Mouse (Mus musculus) brain, embryonic 14.5 days (tissue): ENCODE data around the gene Slc25a19.

Source experiments
- CTCF ChIP-seq: fragments of 200-500 bp; IDR thresholded peaks from 2 replicates; pipeline ENCODE4 v1.5.1; 2012; ENCODE audit warnings: inconsistent platforms, mild to moderate bottlenecking, moderate library complexity, borderline replicate concordance; ENCODE audit not compliant: insufficient read depth, insufficient read length; ENCODE audit errors: extremely low read depth
- POLR2A ChIP-seq: fragments of 200-500 bp; IDR thresholded peaks from 2 replicates; pipeline ENCODE4 v1.6.1; 2012; ENCODE audit warnings: mild to moderate bottlenecking, inconsistent platforms, borderline replicate concordance; ENCODE audit not compliant: poor library complexity, insufficient read depth, insufficient read length, severe bottlenecking; ENCODE audit errors: extremely low read depth

GRCm38 (mm10) chr11:115611173-115611572, 16.9 kb downstream of the Slc25a19 start:
- TF ChIP-seq CTCF = no peak
- TF ChIP-seq POLR2A = no peak
